Mouse (Mus musculus): Measurements from ENCODE around the gene Gm6525. TPM values are rescaled to one million over a fixed set of nuclear protein-coding genes. Genes with fewer than 3 reads are reported as not detected.
A peak's percentile ranks its signal among the peaks of the same experiment; 100 is the strongest.

Gm6525 gene
- polyA plus RNA-seq, 1 experiment, result not detected

DNA sequence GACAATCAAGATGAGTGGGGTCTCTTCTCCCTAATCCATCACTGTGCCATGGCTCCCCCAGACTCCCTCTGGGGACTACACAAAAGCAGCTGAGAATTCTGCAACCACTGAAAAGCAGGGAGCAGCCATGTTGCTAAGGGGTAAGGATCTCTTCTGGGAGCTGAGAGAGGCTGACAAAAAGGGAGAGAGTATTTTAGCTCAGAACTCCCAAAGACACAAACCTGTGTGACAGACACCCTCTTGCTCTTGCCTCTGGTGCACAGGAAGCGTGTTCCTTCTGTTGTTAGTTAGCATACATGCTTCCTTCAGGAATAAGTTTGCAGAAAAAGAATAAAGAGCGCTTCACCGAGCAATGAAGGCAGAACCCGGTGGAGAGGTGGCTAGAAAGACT is 44.1 kb downstream of the Gm6525 start:
- Histone ChIP-seq H3K4me1 (ENCODE audit: control insufficient read depth, insufficient read depth, low read length) (peaks cover 26% of the 10 kb centered on the region), H3K4me3 (ENCODE audit: insufficient read depth, low read length) (peak overlapping the region; percentile 2), H3K27ac (ENCODE audit: insufficient read depth, low read length) (no peak overlapping the region)
- no peak for TF ChIP-seq POLR2A (IDR thresholded peaks at IDR 0.05; ENCODE audit: extremely low read depth, insufficient read depth, low read length)
- TF ChIP-seq CTCF (IDR thresholded peaks at IDR 0.05; ENCODE audit: extremely low read depth, insufficient read depth, low read length), result no peak

DNA sequence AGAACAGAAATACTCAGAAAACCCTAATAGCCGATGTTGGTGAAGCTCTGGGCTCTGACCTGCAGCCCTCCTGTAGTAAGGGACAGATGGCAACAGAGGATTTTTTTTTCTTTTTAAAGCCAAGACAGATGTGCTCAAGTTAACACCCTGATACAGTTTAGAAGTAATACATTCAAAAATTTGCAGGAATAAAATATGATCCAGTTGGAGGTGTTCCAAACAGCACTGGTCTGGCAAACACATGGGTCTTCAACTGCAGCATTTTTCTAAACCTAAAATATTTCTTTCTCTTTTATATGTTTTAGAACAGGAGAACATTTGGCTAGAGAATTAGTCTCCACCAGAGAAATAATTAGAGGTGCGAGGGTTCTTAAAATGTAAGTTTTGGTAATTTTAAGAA is 44.6 kb downstream of the Gm6525 start:
- TF ChIP-seq POLR2A (IDR thresholded peaks at IDR 0.05; ENCODE audit: extremely low read depth, insufficient read depth, low read length) (no peak), CTCF (IDR thresholded peaks at IDR 0.05; ENCODE audit: extremely low read depth, insufficient read depth, low read length) (no peak)
- H3K4me1 ChIP-seq (ENCODE audit: control insufficient read depth, insufficient read depth, low read length), result peaks cover 26% of the 10 kb centered on the region
- H3K27ac ChIP-seq (ENCODE audit: insufficient read depth, low read length), result no peak overlapping the region
- peak overlapping the region; percentile 2 for H3K4me3 ChIP-seq (ENCODE audit: insufficient read depth, low read length)

DNA sequence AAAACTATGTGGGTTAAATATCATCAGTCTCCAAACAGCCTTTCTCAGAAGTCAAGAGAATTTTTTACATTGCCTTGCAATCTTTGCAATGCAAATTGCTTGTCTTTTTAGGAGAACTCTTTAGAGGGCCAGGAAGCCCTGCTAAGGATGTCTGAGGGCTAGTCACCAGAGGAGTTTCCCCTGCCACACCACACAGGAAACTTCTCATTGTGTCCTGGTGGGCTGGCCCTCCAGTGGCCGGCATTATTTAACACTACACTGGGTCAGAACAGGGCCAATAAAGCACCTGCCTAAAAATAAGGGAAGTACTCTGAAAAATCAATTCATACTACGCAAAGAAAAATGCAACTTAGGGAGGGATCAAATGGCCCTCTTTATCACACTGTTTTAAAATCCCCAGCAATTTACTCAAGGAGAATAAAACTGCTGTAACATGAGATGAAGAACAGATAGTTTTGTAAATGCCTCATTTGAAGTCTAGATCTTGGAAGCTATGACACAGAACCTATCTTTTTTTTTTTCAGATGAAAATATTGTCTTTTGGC is 45.3 kb downstream of the Gm6525 start:
- Histone ChIP-seq H3K4me3 (ENCODE audit: insufficient read depth, low read length) (peak overlapping the region; percentile 73), H3K27ac (ENCODE audit: insufficient read depth, low read length) (no peak overlapping the region), H3K4me1 (ENCODE audit: control insufficient read depth, insufficient read depth, low read length) (peaks cover 25% of the 10 kb centered on the region)
- TF ChIP-seq CTCF (IDR thresholded peaks at IDR 0.05; ENCODE audit: extremely low read depth, insufficient read depth, low read length) (no peak), POLR2A (IDR thresholded peaks at IDR 0.05; ENCODE audit: extremely low read depth, insufficient read depth, low read length) (no peak)

DNA sequence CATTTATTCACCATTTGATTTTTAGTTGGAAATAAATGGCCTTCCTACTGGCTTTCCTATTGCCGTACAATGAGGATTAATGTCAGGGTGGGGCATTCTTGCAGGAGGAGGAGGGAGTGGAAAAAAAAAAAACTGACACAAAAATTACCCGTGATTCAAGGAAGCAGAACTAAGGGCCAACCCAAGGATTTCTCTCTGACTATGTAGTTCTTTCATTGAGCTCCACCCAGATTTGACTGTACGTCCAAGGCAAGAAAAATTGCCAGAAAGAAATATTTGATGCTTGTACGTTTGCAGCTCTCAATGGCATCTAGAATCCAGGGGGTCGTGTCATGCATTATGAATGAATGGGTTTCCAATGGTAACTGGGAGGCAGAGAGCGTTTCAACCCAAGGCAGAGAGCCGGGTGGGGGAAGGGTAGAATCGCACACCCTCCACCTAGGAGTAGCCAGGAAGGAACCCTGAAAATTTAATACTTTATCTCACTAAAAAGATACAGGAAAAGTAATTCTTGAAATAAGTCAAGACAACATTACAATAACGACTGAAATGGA is 45.9 kb downstream of the Gm6525 start:
- Histone ChIP-seq H3K4me3 (ENCODE audit: insufficient read depth, low read length) (peak overlapping the region; percentile 73), H3K4me1 (ENCODE audit: control insufficient read depth, insufficient read depth, low read length) (peaks cover 20% of the 10 kb centered on the region), H3K27ac (ENCODE audit: insufficient read depth, low read length) (no peak overlapping the region)
- TF ChIP-seq CTCF (IDR thresholded peaks at IDR 0.05; ENCODE audit: extremely low read depth, insufficient read depth, low read length) (no peak), POLR2A (IDR thresholded peaks at IDR 0.05; ENCODE audit: extremely low read depth, insufficient read depth, low read length) (no peak)

DNA sequence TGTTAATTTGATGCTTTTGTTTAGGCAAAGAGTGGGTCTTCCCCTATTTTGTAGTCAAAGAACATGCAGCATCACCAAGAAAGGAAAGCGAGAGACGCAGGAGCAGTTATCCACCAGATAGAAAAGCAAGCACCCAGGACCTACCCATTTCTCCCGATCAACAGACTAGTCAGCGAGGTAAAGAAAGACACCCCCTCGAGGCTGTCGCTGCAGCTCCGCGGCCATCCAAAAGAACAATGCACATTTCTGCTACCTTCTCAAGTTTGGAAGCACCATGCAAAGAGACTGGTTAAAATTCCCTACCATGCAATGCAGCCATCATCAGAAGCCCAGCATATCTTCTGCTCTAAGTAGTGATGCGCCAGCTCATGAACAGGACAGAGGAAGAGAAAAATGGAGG is 46.4 kb downstream of the Gm6525 start:
- TF ChIP-seq POLR2A (IDR thresholded peaks at IDR 0.05; ENCODE audit: extremely low read depth, insufficient read depth, low read length), result no peak
- Histone ChIP-seq H3K27ac (ENCODE audit: insufficient read depth, low read length) (peak overlapping the region; percentile 41), H3K4me3 (ENCODE audit: insufficient read depth, low read length) (peak overlapping the region; percentile 73), H3K4me1 (ENCODE audit: control insufficient read depth, insufficient read depth, low read length) (peaks cover 14% of the 10 kb centered on the region)

DNA sequence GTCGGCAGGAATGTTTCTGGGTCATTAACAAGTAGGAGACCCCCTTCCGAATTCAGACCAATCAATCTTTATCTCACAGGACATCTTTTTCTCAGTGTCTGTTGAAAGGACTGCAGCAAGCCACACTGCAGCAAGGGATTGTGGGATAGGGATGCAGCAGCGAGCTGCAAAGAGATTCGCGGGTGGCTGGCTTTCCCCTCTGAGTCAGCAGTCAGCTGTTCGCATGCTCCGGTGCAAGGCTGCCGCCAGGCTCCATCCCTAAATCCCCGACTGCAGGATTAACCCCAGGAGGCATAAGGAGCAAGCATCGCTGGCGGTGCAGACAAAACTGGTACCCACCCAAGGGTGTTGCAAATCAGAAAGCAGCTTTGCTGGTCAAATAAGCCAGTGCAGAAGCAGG is 46.8 kb downstream of the Gm6525 start:
- peak overlapping the region; percentile 73 for H3K4me3 ChIP-seq (ENCODE audit: insufficient read depth, low read length)
- peak; percentile 90 for TF ChIP-seq POLR2A (IDR thresholded peaks at IDR 0.05; ENCODE audit: extremely low read depth, insufficient read depth, low read length)
- no peak for TF ChIP-seq CTCF (IDR thresholded peaks at IDR 0.05; ENCODE audit: extremely low read depth, insufficient read depth, low read length)
- peak overlapping the region; percentile 41 for H3K27ac ChIP-seq (ENCODE audit: insufficient read depth, low read length)
- peaks cover 14% of the 10 kb centered on the region for H3K4me1 ChIP-seq (ENCODE audit: control insufficient read depth, insufficient read depth, low read length)

Other genes with a start within 250 kb of the Gm6525 start
- gene Tmem131l, start 133.9 kb upstream of the Gm6525 start, polyA plus RNA-seq (2012; rRNA removed), result 16.3 and 18.7 TPM in 2 replicates
- 0.79 and 0.94 TPM in 2 replicates for gene Mnd1, start 18.3 kb upstream of the Gm6525 start, polyA plus RNA-seq (2012; rRNA removed)
- gene Trim2, start 132.8 kb downstream of the Gm6525 start, polyA plus RNA-seq (2012; rRNA removed), result 87.4 and 101 TPM in 2 replicates

Measured in cortical plate, adult 2 months (tissue).